Mouse (Mus musculus) kidney, postnatal 0 days (tissue): ENCODE results near the gene Map1lc3a. TPM values are rescaled to one million over a fixed set of nuclear protein-coding genes. Genes with fewer than 3 reads are reported as not detected.

ENCODE experiments used
- ATAC-seq: fragments of 200-750 bp; cut with Nextera tagmentation; replicated peaks from 2 replicates; pipeline ENCODE4 v1.8.0; 2017; ENCODE audit warnings: low read depth, moderate number of reproducible peaks, moderate TSS enrichment, moderate library complexity; ENCODE audit not compliant: low FRiP score
- DNase-seq: peaks from one replicate; pipeline ENCODE4 v3.0.0-alpha.2; 2016; ENCODE audit warnings: low spot score
- H3K27ac ChIP-seq: fragments of 300-500 bp; sonication (generic); 2 replicates; pipeline ENCODE4 v1.5.1; 2014; ENCODE audit warnings: mild to moderate bottlenecking
- H3K27me3 ChIP-seq: fragments of 300-500 bp; sonication (generic); 2 replicates; pipeline ENCODE4 v1.6.1; 2014; ENCODE audit warnings: low read length, mixed read lengths; ENCODE audit not compliant: insufficient read depth
- H3K36me3 ChIP-seq: fragments of 300-500 bp; sonication (generic); 2 replicates; pipeline ENCODE4 v1.6.1; 2014; ENCODE audit warnings: low read length, mixed read lengths; ENCODE audit not compliant: insufficient read depth
- H3K4me1 ChIP-seq: fragments of 300-500 bp; sonication (generic); replicated peaks from 2 replicates; pipeline ENCODE4 v1.6.1; 2014; ENCODE audit warnings: antibody characterized with exemption, low read length, mixed read lengths; ENCODE audit not compliant: insufficient read depth
- H3K4me2 ChIP-seq: fragments of 300-500 bp; sonication (generic); 2 replicates; pipeline ENCODE4 v1.6.1; 2014; ENCODE audit warnings: mild to moderate bottlenecking, low read length, moderate library complexity, mixed read lengths
- H3K4me3 ChIP-seq: fragments of 300-500 bp; sonication (generic); replicated peaks from 2 replicates; pipeline ENCODE4 v1.5.1; 2014; ENCODE audit warnings: low read depth, low read length
- H3K9ac ChIP-seq: fragments of 300-500 bp; sonication (generic); 2 replicates; pipeline ENCODE4 v1.6.1; 2014; ENCODE audit warnings: low read depth, low read length
- H3K9me3 ChIP-seq: fragments of 300-500 bp; sonication (generic); replicated peaks from 2 replicates; pipeline ENCODE4 v1.6.1; 2016; ENCODE audit warnings: low read length, inconsistent platforms, mixed read lengths
- CTCF ChIP-seq: IDR thresholded peaks from 2 replicates; pipeline ENCODE4 v1.5.1; 2016; ENCODE audit warnings: antibody characterized with exemption, low read depth, mild to moderate bottlenecking, moderate library complexity
- WGBS: fragments of 180-500 bp; shearing (Covaris S2); extraction: QIAGEN DNeasy Blood & Tissue Kit; methylation state at CpG from one replicate; pipeline ENCODE4 v1.1.7; 2014; 5-methylcytosine and 5-hydroxymethylcytosine counted together
- polyA plus RNA-seq: library from polyadenylated mRNA; unstranded; fragments of >200 nt; fragmentation: Nextera tagmentation; extraction: Ambion mirVana; gene quantifications from 2 replicates; pipeline ENCODE4 v1.2.1, GENCODE M21; 2015

Map1lc3a gene
- polyA plus RNA-seq, 1 experiment from 2014 or later: 185 TPM

DNA sequence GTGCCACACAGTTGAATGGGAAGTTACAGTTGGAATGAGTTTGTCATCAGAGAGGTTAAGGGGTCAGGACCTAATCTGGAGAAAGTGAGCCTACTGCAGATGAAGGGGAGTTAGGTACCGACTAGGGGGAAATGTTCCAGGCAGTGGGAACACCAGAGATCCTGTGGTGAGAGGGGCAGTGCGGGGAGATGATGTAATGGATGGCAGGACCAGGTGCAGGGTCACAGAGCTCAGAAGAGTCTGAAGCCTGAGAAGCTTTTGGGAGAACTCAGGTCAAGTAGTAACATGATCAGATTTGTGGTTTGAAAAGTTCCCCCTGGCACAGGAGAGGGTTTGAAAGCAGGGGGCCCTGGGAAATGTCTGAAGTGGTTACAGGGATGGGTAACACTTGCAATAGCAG is 4.0 kb downstream of the Map1lc3a start:
- Histone ChIP-seq H3K36me3 (0 out of 2 replicates have a peak, but pooled peaks cover 4% of the 10 kb centered on the region), H3K27ac (no peak overlapping the region), H3K9ac (no peak overlapping the region), H3K4me3 (no peak overlapping the region), H3K27me3 (no peaks in the 10 kb centered on the region), H3K4me2 (no peak overlapping the region), H3K4me1 (0 out of 2 replicates have a peak, but pooled peaks cover 11% of the 10 kb centered on the region), H3K9me3 (no peaks in the 10 kb centered on the region)
- WGBS: 48% methylated on average over 2 of the region's 2 CpGs
- no peak for ATAC-seq
- no peak for TF ChIP-seq CTCF
- DNase-seq: no peak

DNA sequence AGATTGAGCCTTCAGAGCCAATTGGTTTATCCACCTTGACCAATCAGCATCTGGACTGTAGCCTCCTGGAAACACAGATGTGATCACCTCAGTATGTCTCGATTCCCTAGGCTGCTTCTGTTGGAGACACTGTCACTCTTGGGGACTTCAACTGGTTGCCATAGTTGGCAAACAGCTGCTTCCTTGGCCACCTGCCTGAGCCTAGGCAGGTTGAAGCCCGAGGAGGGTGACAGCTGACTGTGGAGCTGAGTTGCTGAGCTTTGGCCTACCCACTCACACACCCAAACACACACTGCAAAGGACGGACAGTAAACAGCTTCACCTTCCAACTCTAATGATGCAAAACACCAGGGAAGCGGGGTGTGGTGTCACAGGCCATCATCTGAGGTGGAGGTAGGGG is 7.7 kb downstream of the Map1lc3a start:
- H3K4me3 ChIP-seq: no peak overlapping the region
- TF ChIP-seq CTCF: no peak
- DNase-seq (no peak), ATAC-seq (no peak)
- H3K27me3 ChIP-seq: no peaks in the 10 kb centered on the region
- H3K9me3 ChIP-seq: no peaks in the 10 kb centered on the region
- 84% methylated on average over 4 of the region's 4 CpGs for WGBS
- 0 out of 2 replicates have a peak, but pooled peaks cover 3% of the 10 kb centered on the region for H3K36me3 ChIP-seq
- no peak overlapping the region for H3K9ac ChIP-seq
- H3K4me1 ChIP-seq: no peaks in the 10 kb centered on the region
- no peak overlapping the region for H3K27ac ChIP-seq
- H3K4me2 ChIP-seq: no peak overlapping the region

DNA sequence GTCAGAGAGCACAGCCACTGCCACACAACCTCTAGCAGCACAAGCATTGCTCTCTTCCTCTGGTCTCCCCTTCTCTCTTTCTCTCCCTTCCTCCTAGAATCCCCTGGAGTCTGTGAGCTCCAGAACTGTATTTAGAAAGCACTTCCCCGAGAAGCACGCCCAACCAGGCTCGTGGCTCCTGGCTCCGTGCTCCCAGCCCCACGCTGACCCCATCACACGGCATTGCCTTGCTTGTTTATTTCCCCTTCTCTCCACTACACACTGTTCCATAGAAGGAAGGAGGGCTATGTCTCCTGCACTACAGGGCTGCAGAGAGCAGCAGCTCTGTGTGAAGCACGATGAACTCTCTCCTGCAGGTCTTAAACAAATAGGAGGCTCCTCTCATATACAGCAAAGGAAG is 8.6 kb downstream of the Map1lc3a start:
- H3K9ac ChIP-seq: no peak overlapping the region

DNA sequence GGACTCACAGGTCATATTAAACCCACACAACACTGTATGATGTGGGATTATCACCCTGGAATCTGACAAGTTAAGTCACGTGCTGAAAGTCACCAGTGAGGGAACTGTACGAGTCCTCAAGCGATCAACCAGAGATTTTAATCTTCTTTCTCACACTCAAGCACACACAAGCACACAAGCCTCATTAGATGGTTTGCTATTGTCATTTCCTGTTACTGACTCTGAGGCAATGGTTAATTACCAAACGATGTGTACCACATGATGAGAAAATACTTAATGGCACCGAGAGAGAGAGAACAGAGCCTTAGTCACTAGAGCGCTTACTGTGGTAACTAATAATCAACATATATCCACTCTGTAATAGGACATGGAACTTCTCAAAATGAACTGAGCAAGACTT is 9.6 kb downstream of the Map1lc3a start:
- no peaks in the 10 kb centered on the region for H3K27me3 ChIP-seq
- no peaks in the 10 kb centered on the region for H3K4me1 ChIP-seq
- H3K36me3 ChIP-seq: 0 out of 2 replicates have a peak, but pooled peaks cover 3% of the 10 kb centered on the region
- H3K27ac ChIP-seq: no peak overlapping the region
- H3K4me2 ChIP-seq: no peak overlapping the region
- no peak overlapping the region for H3K4me3 ChIP-seq
- no peak for ATAC-seq
- H3K9ac ChIP-seq: no peak overlapping the region
- no peak for TF ChIP-seq CTCF
- 74% methylated on average over 6 of the region's 6 CpGs for WGBS
- H3K9me3 ChIP-seq: no peaks in the 10 kb centered on the region
- no peak for DNase-seq

More for the DNA sequence above, 8.6 kb downstream of the Map1lc3a start:
- Histone ChIP-seq H3K27ac (peak overlapping the region; percentile 36; the same call in 1 of the 2 replicates), H3K36me3 (0 out of 2 replicates have a peak, but pooled peaks cover 3% of the 10 kb centered on the region), H3K4me1 (no peaks in the 10 kb centered on the region), H3K4me2 (no peak overlapping the region), H3K4me3 (no peak overlapping the region), H3K9me3 (no peaks in the 10 kb centered on the region), H3K27me3 (no peaks in the 10 kb centered on the region)
- ATAC-seq (no peak), DNase-seq (peak; percentile 29)
- WGBS: 65% methylated on average over 7 of the region's 7 CpGs
- no peak for TF ChIP-seq CTCF

DNA sequence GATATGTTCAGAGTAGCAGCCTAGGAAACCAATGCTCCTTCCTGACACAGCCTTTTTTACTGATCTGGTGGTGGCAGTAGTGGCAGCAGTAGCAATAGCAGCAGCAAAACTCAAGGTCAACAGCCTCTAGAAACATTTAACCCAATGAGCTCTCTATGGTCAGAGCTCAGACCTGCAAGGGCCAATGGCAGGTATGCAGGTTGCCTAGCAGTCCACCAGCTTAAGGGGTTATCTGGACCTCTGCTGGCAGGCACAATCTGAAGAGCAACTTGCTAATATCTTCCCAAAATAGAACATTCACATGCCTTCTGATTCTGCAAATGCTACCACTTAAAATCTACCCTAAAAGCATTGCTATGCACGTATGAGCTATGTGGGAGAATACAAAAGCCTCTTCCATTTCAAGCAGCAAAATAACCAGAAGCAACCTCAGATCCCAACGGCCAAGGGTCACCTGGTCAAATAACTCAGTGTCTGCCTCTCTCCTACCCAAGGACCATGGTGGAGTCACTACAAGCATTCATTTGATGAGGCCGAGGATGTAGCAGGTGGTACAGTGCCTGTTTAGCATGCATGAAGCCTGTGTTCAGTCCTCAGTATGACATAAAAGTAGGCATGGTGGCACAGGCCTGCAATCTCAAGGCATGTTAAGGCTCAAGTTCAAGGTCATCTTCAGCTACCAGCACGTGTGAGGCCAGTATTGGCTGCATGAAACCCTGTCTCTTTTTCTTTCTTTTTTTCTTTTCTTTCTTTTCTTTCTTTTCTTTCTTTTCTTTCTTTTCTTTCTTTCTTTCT is 11.6 kb downstream of the Map1lc3a start:
- no peak overlapping the region for H3K9ac ChIP-seq
- DNase-seq: no peak
- H3K27ac ChIP-seq: no peak overlapping the region
- H3K27me3 ChIP-seq: no peaks in the 10 kb centered on the region
- no peaks in the 10 kb centered on the region for H3K9me3 ChIP-seq
- H3K4me3 ChIP-seq: no peak overlapping the region
- no peak for ATAC-seq
- WGBS: 90% methylated on average over 4 of the region's 4 CpGs
- H3K36me3 ChIP-seq: 0 out of 2 replicates have a peak, but pooled peaks cover 16% of the 10 kb centered on the region
- H3K4me1 ChIP-seq: no peaks in the 10 kb centered on the region
- no peak for TF ChIP-seq CTCF
- H3K4me2 ChIP-seq: no peak overlapping the region

DNA sequence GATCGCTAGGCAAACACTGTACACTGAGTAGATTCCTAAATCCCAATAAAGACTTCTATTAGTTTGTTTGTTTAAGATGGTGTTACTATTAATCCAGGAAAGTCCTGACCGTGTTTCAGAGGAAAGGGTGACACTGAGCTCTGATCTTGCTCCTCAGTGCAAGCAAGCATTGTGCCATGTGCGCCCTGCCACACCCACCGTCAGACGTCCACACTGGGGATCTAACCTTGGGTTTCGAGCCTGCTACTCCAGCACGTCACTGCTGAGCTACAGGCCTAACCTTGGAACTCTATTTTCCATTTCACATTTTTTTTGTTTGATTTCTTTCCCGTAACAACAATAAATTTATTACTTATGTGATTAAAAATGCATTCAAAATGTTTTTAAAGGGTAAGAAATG is 14.0 kb downstream of the Map1lc3a start:
- no peak overlapping the region for H3K27ac ChIP-seq
- no peak overlapping the region for H3K4me3 ChIP-seq
- H3K9ac ChIP-seq: no peak overlapping the region
- TF ChIP-seq CTCF: no peak
- ATAC-seq (no peak), DNase-seq (no peak)
- 0 out of 2 replicates have a peak, but pooled peaks cover 16% of the 10 kb centered on the region for H3K36me3 ChIP-seq
- no peaks in the 10 kb centered on the region for H3K9me3 ChIP-seq
- no peaks in the 10 kb centered on the region for H3K27me3 ChIP-seq
- WGBS: 84% methylated on average over 8 of the region's 8 CpGs
- no peak overlapping the region for H3K4me2 ChIP-seq
- no peaks in the 10 kb centered on the region for H3K4me1 ChIP-seq
